Mouse (Mus musculus) gastrocnemius, adult 2 months (tissue): ENCODE data around the gene Cidec. TPM values are rescaled to one million over a fixed set of nuclear protein-coding genes. Genes with fewer than 3 reads are reported as not detected.

Experiments used
- DNase-seq: peaks from one replicate; pipeline ENCODE4 v3.0.0; 2022
- H3K27ac ChIP-seq: fragments of 200-600 bp; 2 replicates; pipeline ENCODE4 v1.8.1; 2022; ENCODE audit warnings: mild to moderate bottlenecking
- H3K4me3 ChIP-seq: fragments of 200-600 bp; 2 replicates; pipeline ENCODE4 v1.8.1; 2022; ENCODE audit warnings: mild to moderate bottlenecking, moderate library complexity
- CTCF ChIP-seq: fragments of 200-600 bp; IDR thresholded peaks from 2 replicates; pipeline ENCODE4 v1.8.1; 2022; ENCODE audit warnings: antibody characterized with exemption, mild to moderate bottlenecking, moderate library complexity
- intact Hi-C: fragments of 180-260 bp; cut with DNase I; formaldehyde crosslinking; loops from one replicate; pipeline ENCODE4 v1.15.1; 2025
- total RNA-seq, 2 experiments: library from RNA; stranded (reverse); gene quantifications; 2 replicates each; pipeline ENCODE4 v1.2.3; 2021

Cidec gene
- total RNA-seq, 2 experiments from 2014 or later, result 0.97 to 5.0 TPM

DNA sequence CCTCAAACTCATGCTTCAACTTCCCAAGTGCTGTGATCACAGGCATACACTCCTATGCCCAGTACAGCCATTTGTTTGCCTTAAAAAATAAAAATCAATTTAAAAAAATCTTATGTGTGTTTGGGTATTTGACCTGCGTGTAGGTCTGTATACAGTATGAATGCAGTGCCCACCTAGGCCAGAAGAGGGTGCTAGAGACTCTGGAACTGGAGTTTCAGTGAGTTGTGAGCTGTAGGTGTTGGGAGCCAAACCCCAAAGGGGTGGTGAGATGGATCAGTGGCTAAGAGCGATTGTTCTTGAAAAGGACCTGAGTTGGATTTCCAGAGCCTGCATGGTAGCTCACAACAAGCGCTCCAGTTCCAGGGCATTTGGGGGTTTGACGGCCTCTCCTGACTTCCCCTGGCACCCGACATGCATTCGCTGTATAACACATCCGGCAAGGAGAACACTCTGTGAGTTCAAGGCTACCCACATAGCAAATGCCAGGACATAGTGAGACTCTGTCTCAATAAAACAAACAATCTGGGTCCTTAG lies 5.7 kb upstream of the Cidec start:
- TF ChIP-seq CTCF, result peak; percentile 84
- intact Hi-C loops, result loop anchor here (1.0 to 5.0 kb wide), 3 partner anchors 28 to 241 kb away; partner anchors contain the start of gene Creld1
- no peak overlapping the region for H3K27ac ChIP-seq
- peak; percentile 79 for DNase-seq
- no peak overlapping the region for H3K4me3 ChIP-seq

DNA sequence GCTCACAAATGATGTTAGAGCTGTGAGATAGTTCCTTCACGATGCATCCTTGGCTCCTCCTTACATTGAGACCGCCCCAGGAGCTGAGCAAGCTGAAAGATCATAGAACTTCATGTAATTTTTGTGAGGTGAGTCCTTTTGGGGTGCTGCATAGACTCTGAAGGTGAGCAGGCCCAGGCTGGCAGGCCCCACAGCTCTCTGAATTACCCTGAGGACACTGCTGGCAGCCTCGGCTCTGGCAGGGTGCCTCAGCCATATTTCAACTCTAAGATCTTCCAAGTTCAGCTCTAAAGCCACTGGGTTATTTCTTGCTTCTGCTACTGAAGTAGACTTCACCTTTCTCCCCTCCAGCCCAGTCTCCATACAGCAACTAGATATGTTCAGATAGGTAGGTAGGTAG lies 5.1 kb upstream of the Cidec start:
- intact Hi-C loops, result loop anchor here (1.0 to 5.0 kb wide), 3 partner anchors 29 to 242 kb away; partner anchors contain the start of gene Creld1
- no peak overlapping the region for H3K27ac ChIP-seq
- no peak for DNase-seq
- no peak overlapping the region for H3K4me3 ChIP-seq
- no peak for TF ChIP-seq CTCF

DNA sequence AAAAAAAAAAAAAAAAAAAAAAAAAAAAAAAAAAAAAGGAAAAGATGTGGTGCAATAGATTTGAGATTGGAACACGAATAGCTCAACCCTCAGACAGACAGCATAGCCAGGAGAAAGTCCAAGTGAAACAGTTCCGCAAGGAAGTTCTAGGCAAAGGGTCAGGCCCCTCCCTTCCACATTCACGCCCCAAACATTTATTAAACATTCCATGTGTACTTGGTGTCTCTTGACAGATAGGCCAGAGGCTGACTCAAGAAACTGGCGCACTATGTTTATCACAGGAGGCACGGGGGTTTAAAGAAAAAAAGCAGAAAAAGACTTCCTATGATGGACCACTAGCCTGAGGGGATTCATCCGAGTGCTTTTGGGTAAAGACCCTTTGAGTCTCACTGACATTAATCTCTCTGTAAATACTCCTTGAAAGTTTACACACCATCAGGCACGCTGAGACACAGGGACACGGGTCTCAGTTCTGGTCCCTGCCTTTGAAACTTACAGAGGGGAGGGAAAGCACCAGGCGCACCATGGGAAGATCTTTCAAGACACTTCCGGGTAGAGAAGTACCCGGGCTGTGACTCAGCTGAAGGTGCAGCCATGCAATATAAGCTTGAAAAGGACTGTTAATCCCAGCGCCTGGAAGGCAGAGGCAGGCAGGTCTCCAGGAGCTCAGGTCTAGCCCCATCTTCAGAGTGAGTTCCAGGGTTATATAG lies 3.3 kb upstream of the Cidec start:
- no peak overlapping the region for H3K27ac ChIP-seq
- intact Hi-C loops, result no loop called here

DNA sequence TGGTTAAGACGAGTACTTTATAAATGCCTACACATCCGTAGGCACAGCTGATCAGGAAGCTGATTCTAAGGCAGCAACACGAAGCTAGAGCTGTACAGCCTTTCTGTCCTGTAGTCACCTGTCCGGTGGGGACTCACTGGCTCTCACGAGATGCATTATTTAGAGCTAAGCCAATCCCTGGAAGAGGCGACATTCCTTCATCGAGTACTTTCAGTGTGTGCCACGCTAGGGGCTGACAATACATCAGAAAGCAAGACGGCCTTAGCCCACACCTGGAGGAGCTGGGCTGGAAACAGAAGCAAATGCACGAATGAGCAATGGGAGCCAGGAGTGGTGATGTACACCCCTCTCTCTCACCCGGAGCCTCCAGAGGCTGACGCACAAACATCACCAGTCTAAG lies 1.6 kb upstream of the Cidec start:
- H3K4me3 ChIP-seq, result no peak overlapping the region

More for the DNA sequence above, 3.3 kb upstream of the Cidec start:
- TF ChIP-seq CTCF, result no peak
- no peak overlapping the region for H3K4me3 ChIP-seq
- no peak for DNase-seq

DNA sequence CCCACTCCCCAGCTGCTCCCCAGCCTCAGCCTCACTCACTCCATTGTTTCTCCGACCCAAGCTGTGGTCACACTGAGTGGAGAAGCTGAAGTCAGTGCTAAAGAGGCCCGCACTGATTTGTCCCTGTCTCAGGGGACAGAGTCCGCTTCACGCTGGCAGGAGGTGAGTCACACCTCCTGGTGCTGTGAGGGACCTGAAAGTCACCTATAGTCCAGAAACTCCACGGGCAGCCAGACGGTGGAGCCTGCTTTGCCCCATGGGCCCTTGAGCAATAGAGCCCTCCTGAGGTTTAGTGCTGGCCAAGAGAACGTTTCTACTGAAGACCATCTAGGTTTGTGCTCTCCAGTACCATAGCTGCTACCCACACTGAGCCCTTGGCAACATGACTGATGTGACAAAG lies 869 bp downstream of the Cidec start:
- no peak for DNase-seq
- TF ChIP-seq CTCF, result no peak
- H3K4me3 ChIP-seq, result no peak overlapping the region
- no peak overlapping the region for H3K27ac ChIP-seq
- intact Hi-C loops, result no loop called here

More for the DNA sequence above, 1.6 kb upstream of the Cidec start:
- TF ChIP-seq CTCF, result no peak
- no peak for DNase-seq
- intact Hi-C loops, result no loop called here
- no peak overlapping the region for H3K27ac ChIP-seq

DNA sequence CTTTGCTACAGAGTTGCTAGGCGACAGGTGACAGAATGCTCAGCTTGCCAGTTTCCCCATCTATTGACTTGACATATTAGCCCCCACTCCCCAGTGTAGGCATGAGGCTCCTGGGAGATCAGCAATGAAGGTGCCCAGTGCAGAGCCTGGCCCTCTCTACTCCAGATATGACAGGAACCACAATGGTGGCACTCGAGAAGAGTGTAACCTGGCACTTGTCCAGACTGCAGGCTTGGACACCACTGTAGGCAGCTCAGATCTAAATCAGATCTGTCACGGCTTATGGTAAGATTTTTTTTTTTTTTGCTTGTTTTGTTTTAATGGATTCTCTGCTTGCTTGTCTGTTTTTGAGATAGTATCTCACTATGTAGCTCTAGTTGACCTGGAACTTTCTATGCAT lies 1.9 kb downstream of the Cidec start:
- no peak for DNase-seq
- no peak overlapping the region for H3K4me3 ChIP-seq
- H3K27ac ChIP-seq, result no peak overlapping the region
- TF ChIP-seq CTCF, result no peak
- intact Hi-C loops, result no loop called here

DNA sequence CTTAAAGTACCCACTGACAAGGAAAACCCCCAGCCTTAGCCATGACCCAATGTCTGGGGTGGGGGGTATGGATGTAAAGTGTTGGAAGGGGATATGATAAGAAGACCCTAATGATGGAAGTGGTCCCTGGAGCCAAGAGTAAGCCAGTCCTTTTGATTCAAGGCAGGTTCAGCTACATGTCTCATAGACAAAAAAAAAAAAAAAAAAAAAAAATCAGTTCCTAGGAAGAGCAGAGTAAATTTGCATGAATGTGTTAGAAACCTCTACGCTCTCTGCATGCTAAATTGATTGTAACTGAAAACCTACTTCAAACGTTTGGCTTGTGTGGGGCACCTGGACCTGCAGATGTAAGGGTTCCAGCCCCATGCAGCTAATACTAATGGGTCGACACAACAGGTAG lies 3.8 kb downstream of the Cidec start:
- Histone ChIP-seq H3K4me3 (no peak overlapping the region), H3K27ac (no peak overlapping the region)

DNA sequence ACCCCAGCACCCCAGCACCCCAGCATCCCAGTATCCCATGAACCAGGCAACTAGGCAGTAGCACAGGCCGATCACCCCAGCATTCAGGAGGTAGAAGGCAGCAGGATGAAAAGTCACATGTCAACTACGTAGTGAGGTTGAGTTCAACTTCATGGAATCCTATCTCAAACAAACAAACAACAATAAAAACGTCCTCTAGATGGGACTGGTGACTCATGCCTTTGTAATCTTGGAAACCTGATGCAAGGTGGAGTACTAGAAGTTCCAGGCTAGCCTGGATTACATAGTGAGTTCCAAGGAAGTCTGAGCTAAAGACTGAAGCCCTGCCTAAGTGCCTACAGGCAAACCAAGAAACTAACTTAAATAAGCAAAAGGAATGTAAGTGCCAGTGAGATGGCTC lies 4.7 kb downstream of the Cidec start:
- Histone ChIP-seq H3K4me3 (no peak overlapping the region), H3K27ac (no peak overlapping the region)
- DNase-seq, result no peak
- intact Hi-C loops, result no loop called here
- TF ChIP-seq CTCF, result no peak

More for the DNA sequence above, 3.8 kb downstream of the Cidec start:
- no peak for DNase-seq
- intact Hi-C loops, result no loop called here
- TF ChIP-seq CTCF, result no peak

DNA sequence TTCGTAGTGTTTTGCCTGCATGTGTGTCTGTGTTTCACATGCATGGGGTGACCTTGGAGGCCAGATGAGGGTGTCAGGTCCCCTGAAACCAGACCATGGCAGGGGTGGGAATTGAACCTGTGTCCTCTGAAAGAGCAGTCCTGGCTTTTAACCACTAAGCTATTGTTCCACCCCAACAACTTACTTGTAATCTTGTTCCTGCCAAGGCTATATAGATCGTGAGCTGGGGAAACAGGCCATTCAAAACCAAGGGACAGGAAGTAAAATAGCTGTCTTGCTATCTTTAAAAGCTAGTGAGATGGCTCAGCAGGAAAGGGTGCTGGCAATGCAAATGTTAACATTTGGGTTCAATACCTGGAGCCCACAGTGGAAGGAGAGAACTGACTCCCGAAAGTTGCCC lies 5.6 kb downstream of the Cidec start:
- no peak for TF ChIP-seq CTCF
- no peak for DNase-seq
- no peak overlapping the region for H3K4me3 ChIP-seq
- intact Hi-C loops, result no loop called here
- no peak overlapping the region for H3K27ac ChIP-seq

DNA sequence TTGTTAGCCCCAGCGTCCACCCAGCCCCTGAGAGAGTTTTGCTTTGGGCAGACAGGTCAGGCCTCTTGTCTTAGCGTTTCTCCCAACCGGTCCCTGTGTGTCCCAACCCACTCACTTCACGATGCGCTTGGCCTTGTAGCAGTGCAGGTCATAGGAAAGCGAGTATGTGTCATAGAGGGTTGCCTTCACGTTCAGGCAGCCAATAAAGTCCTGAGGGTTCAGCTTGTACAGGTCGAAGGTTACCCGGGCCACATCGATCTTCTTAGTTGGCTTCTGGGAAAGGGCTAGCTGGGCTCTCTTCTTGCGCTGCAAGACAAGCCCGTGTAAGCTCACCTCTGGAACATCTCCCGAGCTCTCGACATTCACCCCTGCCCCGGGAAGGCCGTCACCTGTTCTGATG lies 7.6 kb downstream of the Cidec start:
- intact Hi-C loops, result no loop called here
- H3K27ac ChIP-seq, result no peak overlapping the region
- no peak for DNase-seq
- no peak overlapping the region for H3K4me3 ChIP-seq
- no peak for TF ChIP-seq CTCF

DNA sequence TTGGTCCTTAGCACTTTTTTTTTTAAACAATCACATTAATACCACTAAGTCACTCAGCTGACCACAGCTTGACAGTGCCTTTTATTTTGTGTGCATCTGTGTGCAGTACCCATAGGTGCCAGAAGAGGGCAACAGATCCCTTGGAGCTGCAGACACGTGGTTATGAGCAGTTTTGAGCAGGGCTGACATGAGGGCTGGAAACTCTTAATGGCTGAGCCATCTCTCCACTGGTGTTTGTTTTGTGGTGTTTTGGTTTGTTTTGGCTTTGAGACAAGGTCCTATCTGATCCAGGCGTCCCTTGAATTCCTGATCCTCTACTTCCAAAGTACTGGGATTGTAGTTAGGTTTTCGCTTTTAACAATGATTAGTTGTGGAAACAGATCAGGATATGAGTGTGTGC lies 8.2 kb downstream of the Cidec start:
- intact Hi-C loops, result no loop called here
- Histone ChIP-seq H3K4me3 (no peak overlapping the region), H3K27ac (no peak overlapping the region)
- peak; percentile 58 for TF ChIP-seq CTCF
- no peak for DNase-seq

DNA sequence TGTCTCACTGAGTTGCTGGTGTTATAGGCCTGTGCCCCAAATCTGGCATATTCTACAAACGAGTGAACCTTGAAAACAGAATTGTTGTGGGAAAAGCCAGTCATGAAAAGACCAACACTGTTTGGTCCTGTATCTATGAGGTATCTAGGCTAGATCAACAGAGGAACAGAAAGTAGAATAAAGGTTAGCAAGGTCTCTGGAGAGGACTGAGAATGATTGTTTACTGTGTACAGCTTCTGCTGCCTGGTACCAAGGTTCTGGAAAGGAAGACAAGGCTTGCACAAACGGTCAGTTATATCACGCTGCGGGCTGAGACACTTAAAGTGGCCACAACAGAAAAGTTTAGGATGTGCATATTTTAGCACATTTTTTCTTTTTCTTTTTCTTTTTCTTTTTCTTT lies 8.9 kb downstream of the Cidec start:
- H3K27ac ChIP-seq, result no peak overlapping the region
- DNase-seq, result no peak
- TF ChIP-seq CTCF, result no peak
- no peak overlapping the region for H3K4me3 ChIP-seq
- intact Hi-C loops, result no loop called here

DNA sequence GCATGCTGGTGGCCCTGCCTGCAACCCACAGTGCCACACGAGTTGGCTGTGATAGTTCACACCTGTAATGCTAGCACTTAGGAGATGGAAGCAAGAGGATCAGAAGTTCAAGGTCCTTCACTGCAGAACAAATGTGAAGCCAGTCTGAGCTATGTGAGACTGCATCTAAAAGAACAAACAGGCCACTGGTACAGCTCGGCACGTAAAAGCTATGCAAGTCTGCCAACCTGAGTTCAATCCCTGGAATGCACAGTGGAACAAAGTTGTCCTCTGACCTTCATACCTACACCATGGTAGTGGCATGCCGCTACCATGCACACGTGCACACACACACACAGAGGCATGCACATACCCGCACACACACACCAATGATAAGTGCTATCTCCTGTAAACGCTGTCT lies 11.4 kb downstream of the Cidec start:
- Histone ChIP-seq H3K4me3 (no peak overlapping the region), H3K27ac (no peak overlapping the region)
- DNase-seq, result no peak
- intact Hi-C loops, result no loop called here
- peak; percentile 35 for TF ChIP-seq CTCF

DNA sequence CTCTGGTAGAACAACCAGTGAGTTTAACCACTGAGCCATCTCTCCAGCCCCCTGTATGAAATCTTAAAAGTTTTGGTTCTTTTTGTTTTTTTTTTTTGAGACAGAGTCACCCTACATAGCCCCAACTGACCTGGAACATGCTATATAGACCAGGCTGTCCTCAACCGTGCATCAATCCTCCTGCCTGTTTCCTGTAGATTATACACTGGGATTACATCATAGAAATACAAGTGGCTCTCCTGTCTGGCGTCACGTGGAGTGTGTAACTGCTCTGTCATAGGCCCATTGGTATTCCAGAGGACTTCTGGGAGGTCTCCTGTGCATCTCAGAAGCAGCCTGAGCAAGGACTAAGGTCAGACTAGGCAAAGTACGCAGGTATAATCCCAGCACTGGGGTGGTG lies 12.6 kb downstream of the Cidec start:
- no peak for TF ChIP-seq CTCF
- intact Hi-C loops, result no loop called here
- no peak overlapping the region for H3K4me3 ChIP-seq
- H3K27ac ChIP-seq, result no peak overlapping the region
- no peak for DNase-seq
